Mouse (Mus musculus): ENCODE data around the gene Guk1. TPM values are rescaled to one million over a fixed set of nuclear protein-coding genes. Genes with fewer than 3 reads are reported as not detected.
A peak's percentile ranks its signal among the peaks of the same experiment; 100 is the strongest.

The Guk1 gene
- polyA plus RNA-seq, 1 experiment from 2014 or later, result 115 TPM

GRCm38 (mm10) chr11:59161398-59161797 is 30.6 kb downstream of the Guk1 start:
- no peak overlapping the region for H3K27ac ChIP-seq (ENCODE audit: low read length)
- H3K27me3 ChIP-seq (replicated peaks; ENCODE audit: control insufficient read depth, insufficient read depth, low read length), result no peaks in the 10 kb centered on the region
- H3K9me3 ChIP-seq (ENCODE audit: control insufficient read depth, low read length), result no peaks in the 10 kb centered on the region
- no peak overlapping the region for H3K9ac ChIP-seq (ENCODE audit: low read depth, low read length)
- H3K36me3 ChIP-seq (ENCODE audit: control insufficient read depth, insufficient read depth, low read length), result no peaks in the 10 kb centered on the region; the same call in 1 of the 2 replicates
- WGBS, result 74% methylated on average over 5 of the region's 5 CpGs
- no peak for ATAC-seq
- H3K4me3 ChIP-seq (ENCODE audit: low read length), result no peak overlapping the region
- peaks cover 15% of the 10 kb centered on the region for H3K4me1 ChIP-seq (ENCODE audit: control insufficient read depth, insufficient read depth, low read length)
- no peak overlapping the region for H3K4me2 ChIP-seq (ENCODE audit: low read depth, low read length)

GRCm38 (mm10) chr11:59159558-59159957 is 32.5 kb downstream of the Guk1 start:
- Histone ChIP-seq H3K27me3 (replicated peaks; ENCODE audit: control insufficient read depth, insufficient read depth, low read length) (no peaks in the 10 kb centered on the region), H3K36me3 (ENCODE audit: control insufficient read depth, insufficient read depth, low read length) (peaks cover 4% of the 10 kb centered on the region; the same call in 1 of the 2 replicates), H3K4me2 (ENCODE audit: low read depth, low read length) (no peak overlapping the region), H3K9ac (ENCODE audit: low read depth, low read length) (no peak overlapping the region), H3K9me3 (ENCODE audit: control insufficient read depth, low read length) (no peaks in the 10 kb centered on the region), H3K4me3 (ENCODE audit: low read length) (no peak overlapping the region), H3K4me1 (ENCODE audit: control insufficient read depth, insufficient read depth, low read length) (peaks cover 15% of the 10 kb centered on the region), H3K27ac (ENCODE audit: low read length) (no peak overlapping the region)
- WGBS, result 91% methylated on average over 4 of the region's 4 CpGs
- no peak for ATAC-seq

GRCm38 (mm10) chr11:59159099-59159498 is 32.9 kb downstream of the Guk1 start:
- no peak overlapping the region for H3K4me3 ChIP-seq (ENCODE audit: low read length)
- no peaks in the 10 kb centered on the region for H3K9me3 ChIP-seq (ENCODE audit: control insufficient read depth, low read length)
- no peak overlapping the region for H3K9ac ChIP-seq (ENCODE audit: low read depth, low read length)
- no peak overlapping the region for H3K4me2 ChIP-seq (ENCODE audit: low read depth, low read length)
- WGBS, result 91% methylated on average over 13 of the region's 13 CpGs
- H3K36me3 ChIP-seq (ENCODE audit: control insufficient read depth, insufficient read depth, low read length), result peaks cover 4% of the 10 kb centered on the region; the same call in 1 of the 2 replicates
- H3K27ac ChIP-seq (ENCODE audit: low read length), result no peak overlapping the region
- no peaks in the 10 kb centered on the region for H3K27me3 ChIP-seq (replicated peaks; ENCODE audit: control insufficient read depth, insufficient read depth, low read length)
- no peak for ATAC-seq
- peaks cover 13% of the 10 kb centered on the region for H3K4me1 ChIP-seq (ENCODE audit: control insufficient read depth, insufficient read depth, low read length)

DNA sequence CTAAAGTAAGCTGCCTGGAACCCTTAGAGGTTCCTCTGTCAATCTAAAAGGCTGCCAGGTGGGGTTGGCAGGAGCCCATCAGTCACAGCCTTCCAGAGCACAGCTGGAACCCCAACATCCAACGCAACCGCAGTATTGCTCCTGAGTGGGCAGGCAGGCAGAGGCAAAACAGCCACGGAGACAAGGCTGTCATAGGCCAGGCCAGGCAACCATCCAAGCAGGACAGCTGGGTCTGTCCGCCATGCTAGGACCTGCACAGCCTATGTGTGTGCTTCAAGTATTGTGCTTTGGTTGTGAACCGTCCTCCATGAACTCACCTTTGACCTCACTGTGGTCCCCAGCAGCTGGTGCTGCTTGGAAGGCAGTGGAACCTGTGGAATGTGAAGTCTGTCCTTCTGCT is 36.1 kb downstream of the Guk1 start:
- Histone ChIP-seq H3K27ac (ENCODE audit: low read length) (no peak overlapping the region), H3K4me1 (ENCODE audit: control insufficient read depth, insufficient read depth, low read length) (0 out of 2 replicates have a peak, but pooled peaks cover 3% of the 10 kb centered on the region), H3K9me3 (ENCODE audit: control insufficient read depth, low read length) (no peaks in the 10 kb centered on the region), H3K4me3 (ENCODE audit: low read length) (no peak overlapping the region), H3K36me3 (ENCODE audit: control insufficient read depth, insufficient read depth, low read length) (peaks cover 4% of the 10 kb centered on the region; the same call in 1 of the 2 replicates), H3K27me3 (replicated peaks; ENCODE audit: control insufficient read depth, insufficient read depth, low read length) (no peaks in the 10 kb centered on the region), H3K4me2 (ENCODE audit: low read depth, low read length) (no peak overlapping the region), H3K9ac (ENCODE audit: low read depth, low read length) (no peak overlapping the region)
- 94% methylated on average over 5 of the region's 5 CpGs for WGBS
- no peak for ATAC-seq

DNA sequence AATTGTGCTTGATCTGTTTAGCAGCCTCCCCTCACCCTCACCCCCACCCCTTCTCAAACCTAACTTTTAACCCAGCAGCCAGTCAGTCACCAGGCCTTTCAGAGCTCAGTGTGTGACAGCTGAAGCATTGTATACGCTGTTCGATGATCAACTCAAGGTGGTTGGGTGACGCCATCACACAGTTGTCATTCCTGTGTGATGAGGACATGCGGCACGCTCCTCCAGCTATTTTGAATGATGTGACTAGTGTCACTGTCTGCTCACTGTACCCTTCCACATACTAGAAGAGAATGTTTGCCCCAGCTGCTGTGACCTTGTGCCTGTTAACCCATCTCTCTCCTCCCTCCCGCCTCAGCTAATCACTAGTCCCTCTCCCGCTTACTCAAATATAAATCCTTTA is 37.8 kb downstream of the Guk1 start:
- Histone ChIP-seq H3K9me3 (ENCODE audit: control insufficient read depth, low read length) (no peaks in the 10 kb centered on the region), H3K36me3 (ENCODE audit: control insufficient read depth, insufficient read depth, low read length) (peaks cover 4% of the 10 kb centered on the region; the same call in 1 of the 2 replicates), H3K9ac (ENCODE audit: low read depth, low read length) (no peak overlapping the region), H3K4me2 (ENCODE audit: low read depth, low read length) (no peak overlapping the region), H3K27me3 (replicated peaks; ENCODE audit: control insufficient read depth, insufficient read depth, low read length) (no peaks in the 10 kb centered on the region), H3K4me3 (ENCODE audit: low read length) (no peak overlapping the region), H3K4me1 (ENCODE audit: control insufficient read depth, insufficient read depth, low read length) (0 out of 2 replicates have a peak, but pooled peaks cover 3% of the 10 kb centered on the region), H3K27ac (ENCODE audit: low read length) (no peak overlapping the region)
- WGBS, result 87% methylated on average over 7 of the region's 7 CpGs
- ATAC-seq, result no peak

- H3K9me3 ChIP-seq (ENCODE audit: control insufficient read depth, low read length), result no peaks in the 10 kb centered on the region
- no peak for ATAC-seq
- H3K9ac ChIP-seq (ENCODE audit: low read depth, low read length), result no peak overlapping the region
- no peak overlapping the region for H3K4me2 ChIP-seq (ENCODE audit: low read depth, low read length)
- 0 out of 2 replicates have a peak, but pooled peaks cover 4% of the 10 kb centered on the region for H3K36me3 ChIP-seq (ENCODE audit: control insufficient read depth, insufficient read depth, low read length)
- H3K4me3 ChIP-seq (ENCODE audit: low read length), result no peak overlapping the region
- WGBS, result 35% methylated on average over 3 of the region's 3 CpGs
- H3K27ac ChIP-seq (ENCODE audit: low read length), result no peak overlapping the region
- H3K27me3 ChIP-seq (replicated peaks; ENCODE audit: control insufficient read depth, insufficient read depth, low read length), result no peaks in the 10 kb centered on the region
- H3K4me1 ChIP-seq (ENCODE audit: control insufficient read depth, insufficient read depth, low read length), result 0 out of 2 replicates have a peak, but pooled peaks cover 3% of the 10 kb centered on the region
Observed at GRCm38 (mm10) chr11:59151729-59152128, 40.3 kb downstream of the Guk1 start.

DNA sequence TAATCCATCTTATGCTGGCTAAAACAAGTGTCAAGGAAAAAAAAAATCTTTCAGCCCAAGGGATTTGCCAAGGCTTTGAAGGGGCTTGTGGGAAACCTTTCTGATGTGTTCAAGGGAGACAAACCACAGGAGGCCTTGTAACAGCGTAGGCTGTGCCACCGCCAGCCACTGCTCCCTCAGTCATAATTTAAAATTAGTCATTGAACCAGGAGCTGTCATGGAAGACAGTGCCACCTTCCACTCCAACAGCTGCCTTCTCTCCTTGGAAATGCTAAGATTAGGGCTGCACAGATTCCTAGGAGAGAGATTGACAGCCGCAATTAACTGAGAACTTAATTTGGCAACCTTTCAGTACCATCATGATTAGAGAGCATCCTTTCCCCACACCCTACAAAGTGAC is 42.7 kb downstream of the Guk1 start:
- 48% methylated on average over 3 of the region's 3 CpGs for WGBS
- Histone ChIP-seq H3K9me3 (ENCODE audit: control insufficient read depth, low read length) (no peaks in the 10 kb centered on the region), H3K9ac (ENCODE audit: low read depth, low read length) (no peak overlapping the region), H3K4me1 (ENCODE audit: control insufficient read depth, insufficient read depth, low read length) (0 out of 2 replicates have a peak, but pooled peaks cover 3% of the 10 kb centered on the region), H3K27ac (ENCODE audit: low read length) (no peak overlapping the region), H3K4me3 (ENCODE audit: low read length) (no peak overlapping the region), H3K36me3 (ENCODE audit: control insufficient read depth, insufficient read depth, low read length) (no peaks in the 10 kb centered on the region), H3K4me2 (ENCODE audit: low read depth, low read length) (no peak overlapping the region), H3K27me3 (replicated peaks; ENCODE audit: control insufficient read depth, insufficient read depth, low read length) (no peaks in the 10 kb centered on the region)
- ATAC-seq, result no peak

GRCm38 (mm10) chr11:59142962-59143361 is 49.0 kb downstream of the Guk1 start:
- Histone ChIP-seq H3K27ac (ENCODE audit: low read length) (no peak overlapping the region), H3K4me2 (ENCODE audit: low read depth, low read length) (no peak overlapping the region), H3K9me3 (ENCODE audit: control insufficient read depth, low read length) (no peaks in the 10 kb centered on the region), H3K9ac (ENCODE audit: low read depth, low read length) (no peak overlapping the region), H3K36me3 (ENCODE audit: control insufficient read depth, insufficient read depth, low read length) (no peaks in the 10 kb centered on the region), H3K4me3 (ENCODE audit: low read length) (no peak overlapping the region), H3K27me3 (replicated peaks; ENCODE audit: control insufficient read depth, insufficient read depth, low read length) (no peaks in the 10 kb centered on the region), H3K4me1 (ENCODE audit: control insufficient read depth, insufficient read depth, low read length) (no peaks in the 10 kb centered on the region)
- WGBS, result 81% methylated on average over 5 of the region's 5 CpGs
- ATAC-seq, result no peak

GRCm38 (mm10) chr11:59141772-59142370 is 50.1 kb downstream of the Guk1 start:
- H3K9me3 ChIP-seq (ENCODE audit: control insufficient read depth, low read length), result no peaks in the 10 kb centered on the region
- peak overlapping the region; percentile 41 for H3K4me2 ChIP-seq (ENCODE audit: low read depth, low read length)
- H3K27me3 ChIP-seq (replicated peaks; ENCODE audit: control insufficient read depth, insufficient read depth, low read length), result peaks cover 7% of the 10 kb centered on the region
- H3K4me1 ChIP-seq (ENCODE audit: control insufficient read depth, insufficient read depth, low read length), result no peaks in the 10 kb centered on the region
- peak overlapping the region; percentile 40 for H3K9ac ChIP-seq (ENCODE audit: low read depth, low read length)
- ATAC-seq, result peak; percentile 64
- no peaks in the 10 kb centered on the region for H3K36me3 ChIP-seq (ENCODE audit: control insufficient read depth, insufficient read depth, low read length)
- WGBS, result 5% methylated on average over 14 of the region's 14 CpGs
- H3K27ac ChIP-seq (ENCODE audit: low read length), result no peak overlapping the region
- H3K4me3 ChIP-seq (ENCODE audit: low read length), result peak overlapping the region; percentile 14; the same call in 1 of the 2 replicates

Data from intestine, embryonic 16.5 days (tissue).